Mouse (Mus musculus) hindbrain, embryonic 12.5 days (tissue): Measurements from ENCODE around the gene Ceacam9. TPM values are rescaled to one million over a fixed set of nuclear protein-coding genes. Genes with fewer than 3 reads are reported as not detected.
"Not testable (repeated sequence)": the region's sequence is repeated elsewhere in the genome, so short reads cannot be mapped to it uniquely, and the experiment has no call there.

ENCODE experiments used
- ATAC-seq: fragments of 200-750 bp; cut with Nextera tagmentation; 2 replicates; pipeline ENCODE4 v1.8.0; 2017; ENCODE audit warnings: moderate TSS enrichment; ENCODE audit not compliant: low FRiP score
- H3K27ac ChIP-seq: fragments of 300-500 bp; sonication (generic); 2 replicates; pipeline ENCODE4 v1.5.1; 2016; ENCODE audit warnings: mild to moderate bottlenecking
- H3K27me3 ChIP-seq: fragments of 300-500 bp; sonication (generic); 2 replicates; pipeline ENCODE4 v1.6.1; 2016; ENCODE audit warnings: mild to moderate bottlenecking
- H3K36me3 ChIP-seq: fragments of 300-500 bp; sonication (generic); 2 replicates; pipeline ENCODE4 v1.6.1; 2016; ENCODE audit warnings: mild to moderate bottlenecking
- H3K4me1 ChIP-seq: fragments of 300-500 bp; sonication (generic); 2 replicates; pipeline ENCODE4 v1.6.1; 2016
- H3K4me2 ChIP-seq: fragments of 300-500 bp; sonication (generic); replicated peaks from 2 replicates; pipeline ENCODE4 v1.6.1; 2016; ENCODE audit warnings: mild to moderate bottlenecking
- H3K4me3 ChIP-seq: fragments of 300-500 bp; sonication (generic); 2 replicates; pipeline ENCODE4 v1.5.1; 2016; ENCODE audit warnings: mild to moderate bottlenecking
- H3K9ac ChIP-seq: fragments of 300-500 bp; sonication (generic); 2 replicates; pipeline ENCODE4 v1.6.1; 2016; ENCODE audit warnings: mild to moderate bottlenecking, moderate library complexity
- H3K9me3 ChIP-seq: fragments of 300-500 bp; sonication (generic); replicated peaks from 2 replicates; pipeline ENCODE4 v1.6.1; 2016; ENCODE audit warnings: mild to moderate bottlenecking
- WGBS: fragments of 180-500 bp; shearing (Covaris S2); methylation state at CpG from one replicate; pipeline ENCODE4 v1.1.7; 2016; 5-methylcytosine and 5-hydroxymethylcytosine counted together
- polyA plus RNA-seq: library from polyadenylated mRNA; unstranded; fragments of >200 nt; fragmentation: Nextera tagmentation; extraction: Ambion mirVana; gene quantifications from 2 replicates; pipeline ENCODE4 v1.2.1, GENCODE M21; 2016

Gene Ceacam9
- polyA plus RNA-seq, 1 experiment from 2014 or later: not detected

- not testable (repeated sequence) for H3K36me3 ChIP-seq, H3K9me3 ChIP-seq, H3K4me2 ChIP-seq, H3K27me3 ChIP-seq, H3K9ac ChIP-seq, H3K4me1 ChIP-seq, H3K27ac ChIP-seq, H3K4me3 ChIP-seq, ATAC-seq
- WGBS: 54% methylated on average over 8 of the region's 8 CpGs
These were observed 5.1 kb upstream of the Ceacam9 start for GRCm38 (mm10) chr7:16716456-16717152.

GRCm38 (mm10) chr7:16722490-16722889 is 761 bp downstream of the Ceacam9 start:
- H3K27me3 ChIP-seq, H3K4me2 ChIP-seq, H3K9me3 ChIP-seq, H3K4me3 ChIP-seq, H3K9ac ChIP-seq, ATAC-seq, H3K27ac ChIP-seq, H3K36me3 ChIP-seq, H3K4me1 ChIP-seq: not testable (repeated sequence)
- WGBS: 74% methylated on average over 3 of the region's 3 CpGs

GRCm38 (mm10) chr7:16728596-16729348 is 7.0 kb downstream of the Ceacam9 start:
- Histone ChIP-seq H3K9me3 (no peaks in the 10 kb centered on the region), H3K4me1 (peaks cover 10% of the 10 kb centered on the region), H3K9ac (no peak overlapping the region), H3K4me2 (peak overlapping the region; percentile 36), H3K36me3 (no peaks in the 10 kb centered on the region), H3K4me3 (no peak overlapping the region), H3K27me3 (no peaks in the 10 kb centered on the region), H3K27ac (no peak overlapping the region)
- 29% methylated on average over 14 of the region's 14 CpGs for WGBS
- ATAC-seq: peak; percentile 39; the same call in 1 of the 2 replicates

GRCm38 (mm10) chr7:16729563-16729962 is 7.8 kb downstream of the Ceacam9 start:
- not testable (repeated sequence) for H3K9me3 ChIP-seq, H3K27me3 ChIP-seq, H3K9ac ChIP-seq, H3K36me3 ChIP-seq, H3K4me3 ChIP-seq, H3K4me1 ChIP-seq, H3K27ac ChIP-seq
- 5% methylated on average over 7 of the region's 7 CpGs for WGBS
- H3K4me2 ChIP-seq: peak overlapping the region; percentile 36
- peak; percentile 41; the same call in 1 of the 2 replicates for ATAC-seq

- H3K27ac ChIP-seq: no peak overlapping the region
- H3K27me3 ChIP-seq: no peaks in the 10 kb centered on the region
- H3K9me3 ChIP-seq: no peaks in the 10 kb centered on the region
- WGBS: 89% methylated on average over 5 of the region's 6 CpGs
- no peak for ATAC-seq
- peaks cover 10% of the 10 kb centered on the region for H3K4me1 ChIP-seq
- no peak overlapping the region for H3K4me3 ChIP-seq
- no peak overlapping the region for H3K4me2 ChIP-seq
- no peak overlapping the region for H3K9ac ChIP-seq
- no peaks in the 10 kb centered on the region for H3K36me3 ChIP-seq
These were observed 9.1 kb downstream of the Ceacam9 start for GRCm38 (mm10) chr7:16730791-16731190.

GRCm38 (mm10) chr7:16731893-16732422 is 10.2 kb downstream of the Ceacam9 start:
- Histone ChIP-seq H3K36me3 (no peaks in the 10 kb centered on the region), H3K9me3 (no peaks in the 10 kb centered on the region), H3K4me2 (no peak overlapping the region), H3K4me3 (no peak overlapping the region), H3K27ac (no peak overlapping the region), H3K27me3 (no peaks in the 10 kb centered on the region), H3K9ac (no peak overlapping the region), H3K4me1 (peaks cover 10% of the 10 kb centered on the region)
- ATAC-seq: no peak
- WGBS: 69% methylated on average over 7 of the region's 7 CpGs

GRCm38 (mm10) chr7:16737606-16738072 is 15.9 kb downstream of the Ceacam9 start:
- peak; percentile 53 for ATAC-seq
- Histone ChIP-seq H3K4me1 (peaks cover 13% of the 10 kb centered on the region), H3K9ac (no peak overlapping the region), H3K27ac (no peak overlapping the region), H3K9me3 (no peaks in the 10 kb centered on the region), H3K27me3 (no peaks in the 10 kb centered on the region), H3K4me2 (peak overlapping the region; percentile 93), H3K36me3 (no peaks in the 10 kb centered on the region), H3K4me3 (peak overlapping the region; percentile 78)
- WGBS: 46% methylated on average over 10 of the region's 10 CpGs

- H3K9ac ChIP-seq: peak within 1 kb of the TSS; percentile 91
- peak within 1 kb of the TSS; percentile 78 for H3K4me3 ChIP-seq
- peak; percentile 98 for ATAC-seq
- peaks cover 2% of the 10 kb centered on the region for H3K36me3 ChIP-seq
- H3K4me2 ChIP-seq: peak within 1 kb of the TSS; percentile 93
- H3K9me3 ChIP-seq: no peaks in the 10 kb centered on the region
- H3K4me1 ChIP-seq: peaks cover 13% of the 10 kb centered on the region
- WGBS: under 1% methylated on average over 34 of the region's 34 CpGs
- peak within 1 kb of the TSS; percentile 45; the same call in 1 of the 2 replicates for H3K27ac ChIP-seq
- H3K27me3 ChIP-seq: no peaks in the 10 kb centered on the region
These were observed 16.5 kb downstream of the Ceacam9 start, which contains the start of gene Ap2s1 for GRCm38 (mm10) chr7:16738073-16738696. TSS of gene Ap2s1 (plus strand) at chr7:16738410.

- ATAC-seq: no peak
- WGBS: 57% methylated on average over 10 of the region's 10 CpGs
- H3K9me3 ChIP-seq: no peaks in the 10 kb centered on the region
- H3K36me3 ChIP-seq: peaks cover 12% of the 10 kb centered on the region
- H3K4me2 ChIP-seq: peak overlapping the region; percentile 93
- H3K27ac ChIP-seq: 0 out of 2 replicates have a peak overlapping the region, but pooled peaks have one; percentile 45
- peaks cover 13% of the 10 kb centered on the region for H3K4me1 ChIP-seq
- H3K27me3 ChIP-seq: no peaks in the 10 kb centered on the region
- peak overlapping the region; percentile 78 for H3K4me3 ChIP-seq
- peak overlapping the region; percentile 91 for H3K9ac ChIP-seq
These were observed 17.4 kb downstream of the Ceacam9 start for GRCm38 (mm10) chr7:16739056-16739604.

GRCm38 (mm10) chr7:16745373-16745772 is 23.6 kb downstream of the Ceacam9 start:
- whole genome bisulfite sequencing: 87% methylated on average over 4 of the region's 4 CpGs
- Histone ChIP-seq H3K4me3 (no peak overlapping the region), H3K36me3 (peaks cover 58% of the 10 kb centered on the region), H3K4me2 (no peak overlapping the region), H3K4me1 (no peaks in the 10 kb centered on the region), H3K27ac (no peak overlapping the region), H3K9ac (no peak overlapping the region), H3K9me3 (no peaks in the 10 kb centered on the region), H3K27me3 (no peaks in the 10 kb centered on the region)
- no peak for ATAC-seq

GRCm38 (mm10) chr7:16746093-16746492 is 24.4 kb downstream of the Ceacam9 start:
- WGBS: 58% methylated on average over 3 of the region's 3 CpGs
- peaks cover 58% of the 10 kb centered on the region for H3K36me3 ChIP-seq
- no peak overlapping the region for H3K4me3 ChIP-seq
- no peaks in the 10 kb centered on the region for H3K27me3 ChIP-seq
- no peak overlapping the region for H3K4me2 ChIP-seq
- H3K4me1 ChIP-seq: no peaks in the 10 kb centered on the region
- ATAC-seq: peak; percentile 57; the same call in 1 of the 2 replicates
- no peak overlapping the region for H3K9ac ChIP-seq
- H3K27ac ChIP-seq: no peak overlapping the region
- H3K9me3 ChIP-seq: no peaks in the 10 kb centered on the region

- Histone ChIP-seq H3K9ac (no peak overlapping the region), H3K27me3 (no peaks in the 10 kb centered on the region), H3K4me3 (no peak overlapping the region), H3K36me3 (peaks cover 58% of the 10 kb centered on the region), H3K27ac (no peak overlapping the region), H3K4me1 (no peaks in the 10 kb centered on the region), H3K9me3 (no peaks in the 10 kb centered on the region), H3K4me2 (no peak overlapping the region)
- ATAC-seq: no peak
- WGBS: 95% methylated on average over 6 of the region's 6 CpGs
These were observed 25.9 kb downstream of the Ceacam9 start for GRCm38 (mm10) chr7:16747656-16748055.
